Mouse (Mus musculus) megakaryocyte, embryonic 14.5 days (primary cell): Measurements from ENCODE around the gene Gzmm.

Experiments used
- FLI1 ChIP-seq: IDR thresholded peaks from 2 replicates; pipeline ENCODE4 v1.6.1; 2012; ENCODE audit warnings: low read length, inconsistent platforms, mixed read lengths
- GATA1 ChIP-seq: IDR thresholded peaks from 3 replicates; pipeline ENCODE4 v1.6.1; 2012; ENCODE audit warnings: mixed read lengths, low read length, inconsistent platforms, borderline replicate concordance

- TF ChIP-seq GATA1 (no peak), FLI1 (no peak)
Measured at GRCm38 (mm10) chr10:79683726-79684640, 4.8 kb upstream of the Gzmm start.
